Mouse (Mus musculus): ENCODE measurements around the gene Usp46. TPM values are rescaled to one million over a fixed set of nuclear protein-coding genes. Genes with fewer than 3 reads are reported as not detected.
A peak's percentile ranks its signal among the peaks of the same experiment; 100 is the strongest.

The Usp46 gene
- total and polyA plus RNA-seq, 2 experiments from 2014 or later = 37.6 to 62.0 TPM

DNA sequence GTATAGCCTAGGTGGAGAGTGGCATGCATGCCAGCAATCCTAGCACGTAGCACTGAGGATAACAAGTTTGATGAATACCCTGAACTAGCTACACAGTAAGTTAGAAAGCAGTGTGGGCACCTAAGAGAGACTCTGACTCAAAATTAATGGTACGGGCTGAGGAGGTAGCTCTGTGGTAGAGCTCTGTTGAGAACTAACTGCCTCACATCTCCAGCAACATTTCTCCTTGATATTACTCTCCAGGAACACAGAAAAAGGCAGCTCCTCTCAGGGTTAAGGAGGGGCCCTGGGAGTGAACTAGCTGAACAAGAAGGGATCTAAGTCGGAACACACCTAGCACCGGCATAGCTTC, 24.2 kb upstream of the Usp46 start:
- H3K36me3 ChIP-seq (ENCODE audit: insufficient read depth) = peaks cover 7% of the 10 kb centered on the region; the same call in 1 of the 2 replicates
- H3K27me3 ChIP-seq (ENCODE audit: insufficient read depth, low read length) = no peaks in the 10 kb centered on the region
- no peaks in the 10 kb centered on the region for H3K9me3 ChIP-seq (ENCODE audit: low read length)
- TF ChIP-seq CTCF (IDR thresholded peaks at IDR 0.05; ENCODE audit: low read depth) = no peak
- peaks cover 5% of the 10 kb centered on the region; the same call in 1 of the 2 replicates for H3K4me1 ChIP-seq (ENCODE audit: insufficient read depth)
- peak; percentile 32 for ATAC-seq
- H3K27ac ChIP-seq (ENCODE audit: low read depth, low read length) = no peak overlapping the region
- no peak for DNase-seq
- peak overlapping the region; percentile 72 for H3K4me3 ChIP-seq (ENCODE audit: low read depth, low read length)
- peak overlapping the region; percentile 71 for H3K4me2 ChIP-seq (ENCODE audit: low read depth)
- 45% methylated on average over 4 of the region's 4 CpGs for WGBS
- peak overlapping the region; percentile 85; the same call in 1 of the 2 replicates for H3K9ac ChIP-seq

DNA sequence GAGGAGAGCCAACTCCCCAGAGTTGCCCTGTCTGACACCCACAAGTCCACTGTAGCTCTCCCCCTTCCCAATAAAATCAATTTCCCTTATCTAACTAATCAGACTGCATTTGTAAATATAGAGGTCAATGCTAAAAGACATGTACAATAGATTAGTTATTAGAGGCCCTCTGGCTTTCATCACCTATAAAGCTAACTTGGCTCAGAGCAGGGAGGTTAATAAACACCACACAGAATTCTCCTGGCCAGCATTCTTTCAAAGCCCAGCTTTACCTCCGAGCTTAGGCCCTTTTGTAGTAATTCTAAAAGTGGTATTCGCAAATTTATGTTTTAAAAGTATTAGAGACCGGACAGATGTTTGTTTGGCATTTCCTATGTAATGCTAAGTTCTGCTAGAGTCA, 21.4 kb upstream of the Usp46 start:
- Histone ChIP-seq H3K27me3 (ENCODE audit: insufficient read depth, low read length) (no peaks in the 10 kb centered on the region), H3K9me3 (ENCODE audit: low read length) (no peaks in the 10 kb centered on the region), H3K4me1 (ENCODE audit: insufficient read depth) (peaks cover 3% of the 10 kb centered on the region; the same call in 1 of the 2 replicates), H3K4me3 (ENCODE audit: low read depth, low read length) (no peak overlapping the region), H3K4me2 (ENCODE audit: low read depth) (no peak overlapping the region), H3K27ac (ENCODE audit: low read depth, low read length) (no peak overlapping the region), H3K36me3 (ENCODE audit: insufficient read depth) (no peaks in the 10 kb centered on the region), H3K9ac (no peak overlapping the region)
- no peak for DNase-seq
- no peak for TF ChIP-seq CTCF (IDR thresholded peaks at IDR 0.05; ENCODE audit: low read depth)
- 88% methylated on average over 3 of the region's 3 CpGs for WGBS
- no peak for ATAC-seq

DNA sequence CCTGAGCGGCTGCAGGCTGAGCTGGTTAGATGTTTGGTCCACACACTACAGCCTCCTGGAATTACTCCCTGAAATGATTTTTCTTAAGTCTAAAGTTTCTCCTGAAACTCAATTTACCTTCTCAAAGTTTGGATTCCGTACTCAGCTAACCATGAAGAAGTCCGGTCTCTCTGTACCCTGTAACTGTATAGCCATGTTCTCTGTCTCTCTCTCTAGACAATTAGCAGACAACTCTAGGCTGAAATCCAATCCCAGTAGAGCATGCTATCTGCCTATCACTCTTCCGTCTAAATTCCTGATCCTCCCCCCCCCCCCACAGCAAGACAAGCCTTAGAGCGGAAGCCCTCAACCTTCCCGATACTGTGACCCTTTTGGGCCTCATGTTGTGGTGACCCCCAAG, 13.5 kb upstream of the Usp46 start:
- Histone ChIP-seq H3K4me1 (ENCODE audit: insufficient read depth) (no peaks in the 10 kb centered on the region), H3K9me3 (ENCODE audit: low read length) (no peaks in the 10 kb centered on the region), H3K4me2 (ENCODE audit: low read depth) (no peak overlapping the region), H3K27me3 (ENCODE audit: insufficient read depth, low read length) (no peaks in the 10 kb centered on the region), H3K4me3 (ENCODE audit: low read depth, low read length) (no peak overlapping the region), H3K9ac (no peak overlapping the region), H3K27ac (ENCODE audit: low read depth, low read length) (no peak overlapping the region), H3K36me3 (ENCODE audit: insufficient read depth) (no peaks in the 10 kb centered on the region)
- no peak for TF ChIP-seq CTCF (IDR thresholded peaks at IDR 0.05; ENCODE audit: low read depth)
- ATAC-seq (no peak), DNase-seq (no peak)
- WGBS = 95% methylated on average over 6 of the region's 6 CpGs

DNA sequence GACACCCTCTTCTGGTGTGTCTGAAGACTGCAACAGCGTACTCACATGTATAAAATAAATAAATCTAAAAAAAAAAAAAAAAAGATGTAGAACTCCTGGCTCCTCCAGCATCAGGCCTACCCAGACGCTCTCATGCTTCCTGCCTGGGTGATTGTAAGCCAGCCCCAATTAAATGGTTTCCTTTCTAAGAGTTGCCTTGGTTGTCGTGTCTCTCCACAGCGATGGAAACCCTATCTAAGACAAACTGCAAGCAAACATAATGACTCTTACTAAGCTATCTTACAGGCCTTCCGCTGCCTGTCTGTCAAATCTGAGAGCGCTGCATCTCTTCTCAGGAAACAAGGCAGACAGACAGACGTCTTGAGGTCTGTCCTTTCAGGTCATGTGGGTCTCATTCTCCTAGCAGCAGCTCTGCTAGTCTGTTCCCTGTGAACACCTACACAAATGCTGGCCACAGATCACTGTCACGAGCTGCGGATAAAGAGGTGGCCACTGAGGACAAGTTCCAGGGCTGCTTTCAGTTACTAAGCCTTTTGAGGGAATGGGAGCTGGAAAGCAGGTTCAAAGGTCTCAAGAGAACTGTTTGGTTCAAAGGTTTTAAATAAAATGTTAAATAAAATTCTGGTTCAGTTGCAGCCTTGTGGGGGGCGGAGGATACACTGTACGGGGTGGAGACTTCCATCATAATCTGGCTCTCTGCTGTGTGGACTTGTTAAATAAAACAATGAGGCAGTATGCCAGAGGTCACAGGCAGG, 10.8 kb upstream of the Usp46 start:
- H3K4me2 ChIP-seq (ENCODE audit: low read depth) = no peak overlapping the region
- H3K9me3 ChIP-seq (ENCODE audit: low read length) = no peaks in the 10 kb centered on the region
- TF ChIP-seq CTCF (IDR thresholded peaks at IDR 0.05; ENCODE audit: low read depth) = no peak
- H3K4me1 ChIP-seq (ENCODE audit: insufficient read depth) = no peaks in the 10 kb centered on the region
- DNase-seq (no peak), ATAC-seq (no peak)
- no peak overlapping the region for H3K4me3 ChIP-seq (ENCODE audit: low read depth, low read length)
- no peaks in the 10 kb centered on the region for H3K27me3 ChIP-seq (ENCODE audit: insufficient read depth, low read length)
- WGBS = 79% methylated on average over 11 of the region's 11 CpGs
- no peak overlapping the region for H3K9ac ChIP-seq
- no peaks in the 10 kb centered on the region for H3K36me3 ChIP-seq (ENCODE audit: insufficient read depth)
- no peak overlapping the region for H3K27ac ChIP-seq (ENCODE audit: low read depth, low read length)

DNA sequence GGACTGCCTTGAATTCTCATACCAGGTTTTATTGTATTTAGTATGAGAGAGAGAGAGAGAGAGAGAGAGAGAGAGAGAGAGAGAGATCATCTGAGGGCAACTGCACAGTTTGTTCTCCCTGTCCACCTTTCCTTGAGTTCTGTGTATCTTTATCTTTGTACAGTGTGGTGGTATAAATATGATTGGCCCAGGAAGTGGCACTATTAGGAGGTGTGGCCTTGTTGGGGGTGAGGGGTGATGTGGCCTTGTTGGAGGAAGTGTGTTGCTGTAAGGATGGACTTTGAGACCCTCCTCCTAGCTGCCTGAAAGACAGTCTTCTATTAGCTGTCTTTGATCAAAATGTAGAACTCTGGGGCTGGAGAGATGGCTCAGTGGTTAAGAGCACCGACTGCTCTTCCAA, 10.2 kb upstream of the Usp46 start:
- H3K27ac ChIP-seq (ENCODE audit: low read depth, low read length) = no peak overlapping the region
- H3K4me2 ChIP-seq (ENCODE audit: low read depth) = no peak overlapping the region
- DNase-seq (no peak), ATAC-seq (no peak)
- no peaks in the 10 kb centered on the region for H3K4me1 ChIP-seq (ENCODE audit: insufficient read depth)
- H3K4me3 ChIP-seq (ENCODE audit: low read depth, low read length) = no peak overlapping the region
- 94% methylated on average over 1 of the region's 1 CpGs for WGBS
- no peak overlapping the region for H3K9ac ChIP-seq
- H3K36me3 ChIP-seq (ENCODE audit: insufficient read depth) = no peaks in the 10 kb centered on the region
- no peaks in the 10 kb centered on the region for H3K9me3 ChIP-seq (ENCODE audit: low read length)
- H3K27me3 ChIP-seq (ENCODE audit: insufficient read depth, low read length) = no peaks in the 10 kb centered on the region
- TF ChIP-seq CTCF (IDR thresholded peaks at IDR 0.05; ENCODE audit: low read depth) = no peak

DNA sequence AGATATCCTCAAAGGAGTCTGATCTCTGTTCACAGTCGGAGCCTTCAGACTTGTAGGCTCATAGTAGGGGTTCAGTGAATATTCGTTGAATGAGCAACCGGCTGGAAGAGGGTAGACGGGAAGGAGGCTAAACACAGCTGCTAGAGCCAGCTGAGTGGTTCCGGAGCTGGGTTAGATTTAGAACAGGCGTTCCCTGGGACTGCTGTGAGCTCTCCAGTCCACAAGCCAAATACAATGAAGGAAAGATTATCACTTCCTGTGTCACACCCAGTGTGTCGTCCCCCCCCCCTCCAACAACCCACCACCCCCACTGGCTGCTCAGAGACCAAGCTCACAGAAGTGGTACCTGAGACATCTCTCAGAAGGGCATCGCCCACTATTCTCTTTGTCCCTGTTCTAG, 9.7 kb upstream of the Usp46 start:
- no peak for DNase-seq
- no peaks in the 10 kb centered on the region for H3K4me1 ChIP-seq (ENCODE audit: insufficient read depth)
- no peak overlapping the region for H3K9ac ChIP-seq
- WGBS = 38% methylated on average over 8 of the region's 8 CpGs
- no peaks in the 10 kb centered on the region for H3K9me3 ChIP-seq (ENCODE audit: low read length)
- TF ChIP-seq CTCF (IDR thresholded peaks at IDR 0.05; ENCODE audit: low read depth) = no peak
- peak; percentile 32 for ATAC-seq
- no peak overlapping the region for H3K4me3 ChIP-seq (ENCODE audit: low read depth, low read length)
- no peak overlapping the region for H3K27ac ChIP-seq (ENCODE audit: low read depth, low read length)
- no peak overlapping the region for H3K4me2 ChIP-seq (ENCODE audit: low read depth)
- no peaks in the 10 kb centered on the region for H3K27me3 ChIP-seq (ENCODE audit: insufficient read depth, low read length)
- H3K36me3 ChIP-seq (ENCODE audit: insufficient read depth) = no peaks in the 10 kb centered on the region

DNA sequence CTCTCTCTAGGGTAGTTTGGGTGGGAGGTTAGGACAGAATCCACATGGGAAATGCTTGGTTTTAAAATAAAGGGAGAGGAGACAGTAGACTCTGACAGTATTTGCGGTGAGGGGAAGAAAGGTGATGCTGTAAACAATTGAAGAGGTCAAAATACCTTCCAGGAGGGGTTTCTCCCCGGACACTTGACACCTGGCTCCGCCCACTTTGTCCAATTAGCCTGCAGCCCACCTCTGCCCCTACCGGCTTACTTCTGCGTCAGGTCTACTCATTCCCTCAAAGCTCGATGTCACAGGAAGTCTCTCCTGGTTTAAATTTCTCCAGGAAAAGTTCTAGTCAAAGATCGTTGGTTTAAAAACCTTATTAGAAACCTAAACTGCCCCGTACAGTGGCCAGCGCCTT, 8.5 kb upstream of the Usp46 start:
- Histone ChIP-seq H3K9ac (no peak overlapping the region), H3K4me1 (ENCODE audit: insufficient read depth) (no peaks in the 10 kb centered on the region), H3K4me2 (ENCODE audit: low read depth) (no peak overlapping the region), H3K9me3 (ENCODE audit: low read length) (no peaks in the 10 kb centered on the region), H3K27me3 (ENCODE audit: insufficient read depth, low read length) (no peaks in the 10 kb centered on the region), H3K4me3 (ENCODE audit: low read depth, low read length) (no peak overlapping the region), H3K27ac (ENCODE audit: low read depth, low read length) (no peak overlapping the region), H3K36me3 (ENCODE audit: insufficient read depth) (no peaks in the 10 kb centered on the region)
- no peak for TF ChIP-seq CTCF (IDR thresholded peaks at IDR 0.05; ENCODE audit: low read depth)
- 4% methylated on average over 9 of the region's 9 CpGs for WGBS
- no peak for ATAC-seq
- no peak for DNase-seq
